Mouse (Mus musculus) neural tube, embryonic 11.5 days (tissue): Measurements from ENCODE around the gene Atp5e. TPM values are rescaled to one million over a fixed set of nuclear protein-coding genes. Genes with fewer than 3 reads are reported as not detected.

Experiments used
- ATAC-seq: fragments of 200-750 bp; cut with Nextera tagmentation; 2 replicates; pipeline ENCODE4 v1.8.0; 2017; ENCODE audit warnings: moderate number of reproducible peaks, mild to moderate bottlenecking, moderate TSS enrichment, moderate library complexity; ENCODE audit not compliant: insufficient read depth, low FRiP score, low TSS enrichment
- DNase-seq: peaks from one replicate; pipeline ENCODE4 v3.0.0-alpha.2; 2015; ENCODE audit warnings: low spot score
- H3K27ac ChIP-seq: fragments of 300-500 bp; sonication (generic); 2 replicates; pipeline ENCODE4 v1.5.1; 2014; ENCODE audit warnings: low read depth, mild to moderate bottlenecking, low read length
- H3K27me3 ChIP-seq: fragments of 300-500 bp; sonication (generic); 2 replicates; pipeline ENCODE4 v1.6.1; 2014; ENCODE audit warnings: mild to moderate bottlenecking, low read length, mixed read lengths; ENCODE audit not compliant: control insufficient read depth, insufficient read depth
- H3K36me3 ChIP-seq: fragments of 300-500 bp; sonication (generic); 2 replicates; pipeline ENCODE4 v1.6.1; 2014; ENCODE audit warnings: mild to moderate bottlenecking, low read length, moderate library complexity, mixed read lengths; ENCODE audit not compliant: control insufficient read depth, insufficient read depth
- H3K4me1 ChIP-seq: fragments of 300-500 bp; sonication (generic); 2 replicates; pipeline ENCODE4 v1.6.1; 2014; ENCODE audit warnings: low read length, mixed read lengths; ENCODE audit not compliant: control insufficient read depth, insufficient read depth
- H3K4me2 ChIP-seq: fragments of 300-500 bp; sonication (generic); 2 replicates; pipeline ENCODE4 v1.6.1; 2014; ENCODE audit warnings: low read depth, mild to moderate bottlenecking, moderate library complexity
- H3K4me3 ChIP-seq: fragments of 300-500 bp; sonication (generic); 2 replicates; pipeline ENCODE4 v1.5.1; 2014; ENCODE audit warnings: low read depth, low read length
- H3K9ac ChIP-seq: fragments of 300-500 bp; sonication (generic); 2 replicates; pipeline ENCODE4 v1.6.1; 2014; ENCODE audit warnings: mild to moderate bottlenecking, low read length
- H3K9me3 ChIP-seq: fragments of 300-500 bp; sonication (generic); 2 replicates; pipeline ENCODE4 v1.6.1; 2016; ENCODE audit warnings: low read length; ENCODE audit not compliant: control insufficient read depth
- WGBS: fragments of 180-500 bp; shearing (Covaris S2); extraction: QIAGEN DNeasy Blood & Tissue Kit; methylation state at CpG from one replicate; pipeline ENCODE4 v1.1.7; 2014; 5-methylcytosine and 5-hydroxymethylcytosine counted together
- polyA plus RNA-seq: library from polyadenylated mRNA; unstranded; fragments of >200 nt; fragmentation: Nextera tagmentation; extraction: Ambion mirVana; gene quantifications from 2 replicates; pipeline ENCODE4 v1.2.1, GENCODE M21; 2014

The Atp5e gene
- polyA plus RNA-seq, 1 experiment from 2014 or later = 673 TPM

- no peak overlapping the region for H3K4me3 ChIP-seq
- no peak for ATAC-seq
- no peak overlapping the region for H3K4me2 ChIP-seq
- peaks cover 7% of the 10 kb centered on the region; the same call in 1 of the 2 replicates for H3K4me1 ChIP-seq
- H3K27ac ChIP-seq = no peak overlapping the region
- no peak for DNase-seq
- H3K27me3 ChIP-seq = no peaks in the 10 kb centered on the region
- H3K9ac ChIP-seq = no peak overlapping the region
- H3K36me3 ChIP-seq = no peaks in the 10 kb centered on the region
- 96% methylated on average over 7 of the region's 7 CpGs for WGBS
- no peaks in the 10 kb centered on the region for H3K9me3 ChIP-seq
These were observed 26.8 kb downstream of the Atp5e start for GRCm38 (mm10) chr2:174436916-174437696.

DNA sequence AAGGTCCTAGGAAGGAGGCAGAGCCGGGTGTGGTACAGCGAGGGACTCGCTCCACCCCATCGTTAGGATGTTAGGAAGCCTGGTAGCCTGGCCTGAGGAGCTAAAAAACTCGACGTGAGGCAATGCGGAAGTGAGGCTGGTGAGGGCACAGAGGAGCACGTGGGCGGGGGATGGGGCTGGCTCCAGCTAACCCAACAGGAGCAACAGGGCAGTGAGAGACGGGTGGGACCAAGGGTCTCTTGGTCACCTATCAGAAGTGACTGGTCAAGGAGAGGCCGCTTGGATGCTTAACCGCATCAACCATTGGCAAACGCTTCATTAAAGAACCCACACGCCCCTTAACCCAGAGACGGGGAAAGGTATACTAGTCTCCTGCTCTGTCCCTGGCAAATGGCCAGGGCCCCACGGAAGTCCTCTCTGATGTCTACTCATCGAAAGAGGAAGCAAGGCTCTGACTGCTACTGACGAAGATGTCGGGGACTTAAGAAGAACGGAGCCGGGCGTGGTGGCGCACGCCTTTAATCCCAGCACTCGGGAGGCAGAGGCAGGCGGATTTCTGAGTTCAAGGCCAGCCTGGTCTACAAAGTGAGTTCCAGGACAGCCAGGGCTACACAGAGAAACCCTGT lies 27.7 kb downstream of the Atp5e start:
- H3K27ac ChIP-seq = no peak overlapping the region
- no peaks in the 10 kb centered on the region for H3K9me3 ChIP-seq
- H3K36me3 ChIP-seq = no peaks in the 10 kb centered on the region
- WGBS = 91% methylated on average over 26 of the region's 26 CpGs
- no peak overlapping the region for H3K4me2 ChIP-seq
- peaks cover 7% of the 10 kb centered on the region; the same call in 1 of the 2 replicates for H3K4me1 ChIP-seq
- ATAC-seq (no peak), DNase-seq (no peak)
- H3K4me3 ChIP-seq = no peak overlapping the region
- H3K9ac ChIP-seq = no peak overlapping the region
- no peaks in the 10 kb centered on the region for H3K27me3 ChIP-seq

GRCm38 (mm10) chr2:174434943-174435342 lies 29.0 kb downstream of the Atp5e start:
- DNase-seq (no peak), ATAC-seq (no peak)
- no peaks in the 10 kb centered on the region for H3K27me3 ChIP-seq
- 96% methylated on average over 9 of the region's 9 CpGs for WGBS
- H3K36me3 ChIP-seq = no peaks in the 10 kb centered on the region
- H3K4me2 ChIP-seq = no peak overlapping the region
- no peak overlapping the region for H3K4me3 ChIP-seq
- H3K4me1 ChIP-seq = peaks cover 7% of the 10 kb centered on the region; the same call in 1 of the 2 replicates
- H3K9ac ChIP-seq = no peak overlapping the region
- no peak overlapping the region for H3K27ac ChIP-seq
- H3K9me3 ChIP-seq = no peaks in the 10 kb centered on the region

GRCm38 (mm10) chr2:174428996-174429591 lies 34.8 kb downstream of the Atp5e start:
- Histone ChIP-seq H3K27me3 (no peaks in the 10 kb centered on the region), H3K36me3 (peaks cover 22% of the 10 kb centered on the region), H3K4me3 (no peak overlapping the region), H3K9me3 (no peaks in the 10 kb centered on the region), H3K27ac (no peak overlapping the region), H3K4me2 (no peak overlapping the region), H3K9ac (no peak overlapping the region), H3K4me1 (no peaks in the 10 kb centered on the region)
- ATAC-seq (no peak), DNase-seq (no peak)
- 90% methylated on average over 10 of the region's 10 CpGs for WGBS

DNA sequence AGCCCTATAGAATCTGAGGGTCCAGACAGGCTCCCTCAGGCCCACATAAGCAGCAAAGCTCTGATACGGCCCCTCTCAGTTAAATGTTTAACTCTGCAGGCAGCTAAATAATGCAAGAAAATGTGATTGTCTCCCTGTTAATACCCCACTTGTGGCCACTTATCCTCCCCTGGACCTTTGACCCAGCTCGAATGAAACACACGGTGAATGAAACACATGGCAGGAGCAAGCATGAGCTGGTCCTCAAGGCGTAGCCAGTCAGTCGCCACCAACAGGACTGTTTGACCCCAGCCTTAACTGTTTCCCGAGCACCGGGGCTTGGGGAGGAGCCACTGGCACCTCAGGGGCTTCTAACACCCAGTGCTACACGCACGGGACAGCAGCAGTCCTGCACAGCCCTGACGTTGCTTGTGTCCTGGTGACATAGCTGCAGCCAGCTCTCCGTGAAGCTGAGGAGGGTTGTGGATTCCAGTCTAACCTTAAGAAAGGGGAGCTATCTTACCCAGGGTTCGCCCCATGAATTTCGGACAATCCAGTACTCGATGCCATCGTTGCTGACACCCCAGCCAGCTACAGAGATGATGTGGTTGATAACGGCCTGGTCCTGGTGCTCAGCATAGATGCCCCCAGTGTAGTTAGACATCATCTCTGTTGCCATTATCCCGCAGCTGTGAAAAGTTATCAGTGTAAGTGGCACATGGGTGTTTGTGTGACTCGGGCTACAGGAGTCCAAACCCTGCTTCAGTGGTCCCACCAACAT lies 35.6 kb downstream of the Atp5e start:
- H3K4me3 ChIP-seq = no peak overlapping the region
- WGBS = 83% methylated on average over 18 of the region's 18 CpGs
- no peak overlapping the region for H3K4me2 ChIP-seq
- H3K4me1 ChIP-seq = no peaks in the 10 kb centered on the region
- no peak overlapping the region for H3K27ac ChIP-seq
- DNase-seq = no peak
- H3K9me3 ChIP-seq = no peaks in the 10 kb centered on the region
- no peaks in the 10 kb centered on the region for H3K27me3 ChIP-seq
- H3K9ac ChIP-seq = no peak overlapping the region
- no peak for ATAC-seq
- peaks cover 29% of the 10 kb centered on the region for H3K36me3 ChIP-seq

- no peak for DNase-seq
- H3K9ac ChIP-seq = no peak overlapping the region
- H3K27ac ChIP-seq = no peak overlapping the region
- H3K4me2 ChIP-seq = no peak overlapping the region
- 95% methylated on average over 12 of the region's 12 CpGs for WGBS
- peaks cover 39% of the 10 kb centered on the region for H3K36me3 ChIP-seq
- no peaks in the 10 kb centered on the region for H3K27me3 ChIP-seq
- no peak for ATAC-seq
- no peaks in the 10 kb centered on the region for H3K4me1 ChIP-seq
- no peaks in the 10 kb centered on the region for H3K9me3 ChIP-seq
- H3K4me3 ChIP-seq = no peak overlapping the region
These were observed 37.0 kb downstream of the Atp5e start for GRCm38 (mm10) chr2:174426856-174427255.

DNA sequence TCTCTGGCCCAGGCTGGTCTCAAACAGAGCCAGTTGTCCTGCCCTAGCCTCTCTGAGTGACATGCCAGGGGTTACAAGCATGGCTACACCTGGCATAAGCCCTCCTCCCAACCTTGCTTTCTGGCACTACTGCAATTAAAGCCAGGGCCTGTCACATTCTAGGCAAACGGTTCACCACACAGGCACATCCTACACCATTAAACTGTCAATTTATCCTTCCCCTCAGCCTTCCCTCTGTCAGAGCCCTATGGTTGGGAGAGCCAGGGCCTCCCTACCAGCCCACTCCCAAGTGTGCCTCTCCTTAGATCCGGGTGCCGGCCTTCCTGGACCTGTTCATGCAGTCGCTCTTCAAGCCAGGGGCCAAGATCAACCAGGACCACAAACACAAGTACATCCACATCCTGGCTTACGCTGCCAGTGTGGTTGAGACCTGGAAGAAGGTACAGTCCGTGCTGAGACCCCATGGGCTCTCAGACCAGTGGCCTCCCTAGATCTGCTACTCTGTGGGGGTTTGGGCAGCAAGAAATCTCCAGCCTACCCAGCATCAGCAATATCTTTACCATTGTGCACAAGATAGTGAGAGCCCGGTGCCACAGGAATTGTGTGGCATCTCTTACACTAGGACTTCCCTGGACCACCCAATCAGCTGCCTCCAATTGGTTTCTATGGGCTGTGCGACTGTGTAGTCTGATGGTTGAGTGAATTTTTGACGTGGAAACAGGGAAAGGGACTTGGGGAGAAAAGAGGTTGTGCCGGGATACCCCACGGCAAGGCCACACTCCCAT lies 39.4 kb downstream of the Atp5e start:
- Histone ChIP-seq H3K27me3 (no peaks in the 10 kb centered on the region), H3K36me3 (peaks cover 41% of the 10 kb centered on the region), H3K27ac (no peak overlapping the region), H3K4me2 (no peak overlapping the region), H3K9ac (no peak overlapping the region), H3K4me1 (no peaks in the 10 kb centered on the region), H3K9me3 (no peaks in the 10 kb centered on the region), H3K4me3 (no peak overlapping the region)
- DNase-seq (no peak), ATAC-seq (no peak)
- 92% methylated on average over 11 of the region's 11 CpGs for WGBS

DNA sequence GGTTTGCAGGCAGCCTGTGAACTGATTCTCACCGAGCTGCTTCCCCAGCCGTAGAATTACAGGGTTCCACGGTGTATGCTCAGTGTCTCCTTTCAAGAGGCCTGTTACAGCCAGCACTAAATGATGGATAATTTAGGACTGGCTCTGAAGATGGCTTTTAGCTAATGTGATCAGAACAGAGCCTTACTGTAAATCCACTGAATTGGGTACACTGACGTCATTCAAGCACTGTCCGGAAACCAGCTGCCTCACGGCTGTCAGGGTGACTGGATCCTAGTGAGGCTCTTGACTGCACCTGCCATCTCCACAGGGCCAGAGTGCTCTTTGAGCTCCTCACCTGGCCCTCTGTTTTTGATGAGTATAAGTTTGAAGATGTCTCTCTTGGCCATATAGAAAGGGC lies 42.8 kb downstream of the Atp5e start:
- H3K4me3 ChIP-seq = no peak overlapping the region
- H3K27ac ChIP-seq = no peak overlapping the region
- WGBS = 84% methylated on average over 6 of the region's 6 CpGs
- no peak for DNase-seq
- H3K9me3 ChIP-seq = no peaks in the 10 kb centered on the region
- H3K4me1 ChIP-seq = peaks cover 6% of the 10 kb centered on the region
- H3K27me3 ChIP-seq = no peaks in the 10 kb centered on the region
- H3K4me2 ChIP-seq = no peak overlapping the region
- no peak overlapping the region for H3K9ac ChIP-seq
- ATAC-seq = no peak
- H3K36me3 ChIP-seq = peaks cover 27% of the 10 kb centered on the region
